Comparison of ENCODE assay signal across 9 mouse cellular contexts in genomic region chr9:41612452-41612795, GRCm38 (mm10).
DNase-seq lines count a peak whose midpoint lies in the region; ATAC-seq and TF ChIP-seq lines count a peak whose summit lies in the region.
"Had no signal": no experiment of that assay in that cellular context is flagged by ENCODE, and none has a peak within 500 bp of the region (broad histone marks: within the 10 kb centered on the region; RNA-seq: fewer than 3 reads in every experiment).

No protein-coding gene starts in this region.

- TF ChIP-seq EP300 in heart, adult 2 months (IDR thresholded peaks at IDR 0.05; ENCODE audit: insufficient read depth, low read depth, low read length): no peak

- H3K9ac ChIP-seq in heart, adult 2 months (ENCODE audit: low read depth, low read length): no peak overlapping the region
- H3K9ac ChIP-seq in forebrain, embryonic 14.5 days (ENCODE audit: low read length): peak overlapping the region; percentile 59
- no peak overlapping the region for H3K9ac ChIP-seq in limb, embryonic 15.5 days
- H3K9ac ChIP-seq: liver, embryonic 12.5 days had no signal

- peak overlapping the region; percentile 7; the same call in 1 of the 2 replicates for H3K27ac ChIP-seq in heart, adult 2 months
- peak overlapping the region; percentile 93 for H3K27ac ChIP-seq in forebrain, embryonic 14.5 days (ENCODE audit: low read depth, low read length)
- peak overlapping the region; percentile 74 for H3K27ac ChIP-seq in limb, embryonic 15.5 days
- H3K27ac ChIP-seq: liver, embryonic 12.5 days had no signal

- no peaks in the 10 kb centered on the region; the same call in 1 of the 2 replicates for H3K4me1 ChIP-seq in heart, adult 2 months (ENCODE audit: control insufficient read depth, insufficient read depth, low read length)
- H3K4me1 ChIP-seq in forebrain, embryonic 14.5 days (ENCODE audit: control insufficient read depth, insufficient read depth, low read length): peaks cover 44% of the 10 kb centered on the region
- peaks cover 36% of the 10 kb centered on the region for H3K4me1 ChIP-seq in limb, embryonic 15.5 days
- H3K4me1 ChIP-seq: liver, embryonic 12.5 days had no signal

- WGBS in heart, adult 2 months: 15% methylated on average over 7 of the region's 7 CpGs
- WGBS in forebrain, embryonic 14.5 days: 1% methylated on average over 7 of the region's 7 CpGs
- WGBS in limb, embryonic 15.5 days: 5% methylated on average over 7 of the region's 7 CpGs

- no peaks in the 10 kb centered on the region for H3K79me2 ChIP-seq in heart, adult 2 months (replicated peaks; ENCODE audit: control insufficient read depth, insufficient read depth, low read length)

- intact Hi-C loops in heart, adult 2 months (cut with DNase I): no loop called here
- intact Hi-C loops in heart, postnatal 10 days (cut with DNase I): no loop called here

- peak; percentile 82 for ATAC-seq in forebrain, embryonic 14.5 days
- no peak for ATAC-seq in limb, embryonic 15.5 days (ENCODE audit: insufficient number of reproducible peaks, low FRiP score, low TSS enrichment, low read depth)
- ATAC-seq: liver, embryonic 12.5 days had no signal

- peak overlapping the region; percentile 22 for H3K4me3 ChIP-seq in heart, adult 2 months
- H3K4me3 ChIP-seq in forebrain, embryonic 14.5 days (ENCODE audit: low read depth, low read length): peak overlapping the region; percentile 0; the same call in 1 of the 2 replicates
- H3K4me3 ChIP-seq in limb, embryonic 15.5 days: no peak overlapping the region
- H3K4me3 ChIP-seq: liver, embryonic 12.5 days had no signal

- no peak for DNase-seq in heart, adult 2 months
- DNase-seq in heart, postnatal 10 days: no peak
- DNase-seq in MN1 (ENCODE audit: low spot score): peak; percentile 32
- DNase-seq in forebrain, embryonic 14.5 days (ENCODE audit: low spot score): peak; percentile 88
- DNase-seq in thymus, postnatal 25 days: no peak
- no peak for DNase-seq in thymus, postnatal 36 days
- no peak for DNase-seq in gastrocnemius, postnatal 4 days (ENCODE audit: low spot score in 2 of 2)

- no peak for TF ChIP-seq POLR2A in heart, adult 2 months (IDR thresholded peaks at IDR 0.05; ENCODE audit: insufficient read depth, low read depth, low read length)

- no peak for TF ChIP-seq CTCF in heart, adult 2 months (IDR thresholded peaks at IDR 0.05)

- H3K4me2 ChIP-seq in forebrain, embryonic 14.5 days (ENCODE audit: low read length): peak overlapping the region; percentile 50
- H3K4me2 ChIP-seq in limb, embryonic 15.5 days: peak overlapping the region; percentile 31
- H3K4me2 ChIP-seq: liver, embryonic 12.5 days had no signal

- peaks cover 3% of the 10 kb centered on the region; the same call in 1 of the 2 replicates for H3K36me3 ChIP-seq in heart, adult 2 months (ENCODE audit: control insufficient read depth, insufficient read depth, low read length)
- no peaks in the 10 kb centered on the region for H3K36me3 ChIP-seq in forebrain, embryonic 14.5 days (ENCODE audit: control insufficient read depth, insufficient read depth, low read length)
- H3K36me3 ChIP-seq in limb, embryonic 15.5 days: no peaks in the 10 kb centered on the region
- H3K36me3 ChIP-seq: liver, embryonic 12.5 days had no signal

- no peaks in the 10 kb centered on the region for H3K27me3 ChIP-seq in heart, adult 2 months (ENCODE audit: control insufficient read depth, insufficient read depth, low read length)
- no peaks in the 10 kb centered on the region for H3K27me3 ChIP-seq in forebrain, embryonic 14.5 days (replicated peaks; ENCODE audit: control insufficient read depth, insufficient read depth, low read length)
- H3K27me3 ChIP-seq in limb, embryonic 15.5 days: no peaks in the 10 kb centered on the region
- H3K27me3 ChIP-seq: liver, embryonic 12.5 days had no signal

- H3K9me3 ChIP-seq in forebrain, embryonic 14.5 days (replicated peaks; ENCODE audit: control insufficient read depth, low read length): no peaks in the 10 kb centered on the region
- H3K9me3 ChIP-seq in limb, embryonic 15.5 days: no peaks in the 10 kb centered on the region
- H3K9me3 ChIP-seq: liver, embryonic 12.5 days had no signal

Comparison
In these comparisons a context has a peak if more than half of its experiments do, and no peak if none do; other contexts are left out.
1. DNase-seq: peak in MN1 (single experiment) and forebrain, embryonic 14.5 days (single experiment); none in heart, adult 2 months (0 of 2), heart, postnatal 10 days (0 of 2), thymus, postnatal 25 days (single experiment), thymus, postnatal 36 days (0 of 2) and gastrocnemius, postnatal 4 days (0 of 2).
2. H3K27ac ChIP-seq: peak in every context shown above with its lines; median percentile 93 in forebrain, embryonic 14.5 days; 74 in limb, embryonic 15.5 days; 7 in heart, adult 2 months.